Mouse (Mus musculus): ENCODE data around the gene Eps15l1. TPM values are rescaled to one million over a fixed set of nuclear protein-coding genes. Genes with fewer than 3 reads are reported as not detected.

Eps15l1 gene
- total RNA-seq, 2 experiments from 2014 or later, result 58.9 to 72.2 TPM

DNA sequence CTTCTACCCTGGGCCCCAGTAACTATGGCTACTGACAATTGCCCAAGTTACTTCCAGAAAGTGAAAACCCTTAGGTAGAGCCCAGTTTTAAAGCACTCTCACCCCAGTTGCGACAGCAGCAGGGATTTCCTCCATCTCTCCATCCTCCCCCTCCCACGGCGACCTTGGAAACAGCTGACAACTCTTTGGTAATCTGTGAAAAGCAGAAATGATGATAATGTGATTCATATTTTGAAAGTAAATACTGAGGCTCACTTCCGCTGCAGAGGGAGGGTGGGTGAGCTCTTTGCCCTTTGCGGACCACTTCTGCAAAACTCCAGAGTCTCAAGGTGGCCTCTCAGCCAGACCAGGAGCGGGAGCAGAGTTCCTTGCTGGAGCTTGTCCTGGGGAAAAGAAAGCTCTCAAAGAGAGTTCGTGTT, 98.8 kb downstream of the Eps15l1 start:
- DNase-seq (ENCODE audit: extremely low spot score in 1 of 2, low spot score in 1 of 2), result no peak

DNA sequence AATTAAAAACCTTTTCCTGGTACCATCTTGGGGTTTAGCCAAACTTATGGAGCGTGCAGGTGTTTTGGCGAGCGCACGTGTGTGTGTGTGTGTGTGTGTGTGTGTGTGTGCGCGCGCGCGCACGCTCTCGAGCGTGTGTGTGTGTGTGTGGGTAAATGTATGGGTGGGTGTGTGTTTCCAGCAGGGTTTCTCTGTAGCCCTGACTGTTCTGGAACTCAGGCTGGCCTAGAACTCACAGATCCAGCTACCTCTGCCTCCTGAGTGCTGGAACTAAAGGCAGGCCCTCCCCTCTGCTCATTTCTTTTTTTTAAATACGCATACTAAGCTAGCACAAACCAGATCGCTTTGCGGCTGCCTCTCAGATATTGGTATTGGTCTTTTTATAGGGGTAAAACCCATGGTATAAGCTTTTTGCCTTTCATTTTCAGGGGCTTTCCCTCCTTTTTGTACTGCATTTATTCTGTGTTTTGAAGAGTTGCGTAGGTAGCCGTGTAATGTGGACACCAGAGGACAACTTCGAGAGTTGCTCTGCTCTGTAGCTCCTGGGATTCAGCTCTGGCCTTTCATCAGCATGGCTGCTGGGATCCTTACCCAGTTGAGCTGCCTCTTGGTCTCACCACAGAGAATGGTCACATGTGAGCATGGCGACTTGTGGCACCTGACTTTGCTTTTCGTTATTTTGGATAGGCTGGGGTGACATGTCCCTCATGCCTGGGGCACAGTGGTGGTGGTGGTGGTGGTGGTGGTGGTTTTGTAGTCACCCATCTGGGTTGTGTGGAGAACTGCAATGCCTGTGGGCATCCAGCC, 99.4 kb downstream of the Eps15l1 start:
- DNase-seq (ENCODE audit: extremely low spot score in 1 of 2, low spot score in 1 of 2), result no peak

DNA sequence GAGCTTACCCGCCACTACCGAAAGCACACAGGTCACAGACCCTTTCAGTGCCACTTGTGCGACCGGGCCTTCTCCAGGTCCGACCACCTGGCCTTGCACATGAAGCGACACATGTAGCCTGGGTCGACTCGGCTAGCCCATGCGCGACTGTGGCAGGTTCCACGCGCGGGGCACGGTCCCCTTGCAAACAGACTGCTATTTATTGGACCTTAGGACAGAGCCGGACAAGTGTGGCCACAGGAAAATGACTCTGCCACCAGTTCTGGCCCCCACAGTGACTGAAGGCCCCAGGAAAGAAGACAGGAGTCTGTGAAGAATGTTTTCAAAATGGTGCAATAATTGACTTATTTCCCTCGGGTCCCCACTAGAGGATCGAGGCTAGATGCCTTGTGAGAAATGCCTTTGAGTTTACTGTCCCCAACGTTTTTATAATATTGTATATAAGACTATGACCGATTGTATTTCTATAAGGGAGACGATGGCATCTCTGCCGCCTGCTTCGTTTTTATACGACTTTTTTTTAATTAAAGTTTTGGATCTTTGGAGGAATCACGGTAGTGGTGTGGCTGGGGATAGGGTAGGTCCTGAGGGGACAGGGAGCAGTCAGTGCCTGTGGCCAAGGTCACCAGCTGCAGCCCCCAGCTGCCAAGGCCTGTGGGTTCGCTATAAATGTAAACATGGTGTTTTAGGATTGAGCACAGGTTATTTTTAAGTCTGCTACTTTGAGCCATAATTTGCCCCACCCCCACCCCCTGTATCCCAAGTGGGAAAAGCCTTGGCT, 100.3 kb downstream of the Eps15l1 start:
- no peak for DNase-seq (ENCODE audit: extremely low spot score in 1 of 2, low spot score in 1 of 2)

DNA sequence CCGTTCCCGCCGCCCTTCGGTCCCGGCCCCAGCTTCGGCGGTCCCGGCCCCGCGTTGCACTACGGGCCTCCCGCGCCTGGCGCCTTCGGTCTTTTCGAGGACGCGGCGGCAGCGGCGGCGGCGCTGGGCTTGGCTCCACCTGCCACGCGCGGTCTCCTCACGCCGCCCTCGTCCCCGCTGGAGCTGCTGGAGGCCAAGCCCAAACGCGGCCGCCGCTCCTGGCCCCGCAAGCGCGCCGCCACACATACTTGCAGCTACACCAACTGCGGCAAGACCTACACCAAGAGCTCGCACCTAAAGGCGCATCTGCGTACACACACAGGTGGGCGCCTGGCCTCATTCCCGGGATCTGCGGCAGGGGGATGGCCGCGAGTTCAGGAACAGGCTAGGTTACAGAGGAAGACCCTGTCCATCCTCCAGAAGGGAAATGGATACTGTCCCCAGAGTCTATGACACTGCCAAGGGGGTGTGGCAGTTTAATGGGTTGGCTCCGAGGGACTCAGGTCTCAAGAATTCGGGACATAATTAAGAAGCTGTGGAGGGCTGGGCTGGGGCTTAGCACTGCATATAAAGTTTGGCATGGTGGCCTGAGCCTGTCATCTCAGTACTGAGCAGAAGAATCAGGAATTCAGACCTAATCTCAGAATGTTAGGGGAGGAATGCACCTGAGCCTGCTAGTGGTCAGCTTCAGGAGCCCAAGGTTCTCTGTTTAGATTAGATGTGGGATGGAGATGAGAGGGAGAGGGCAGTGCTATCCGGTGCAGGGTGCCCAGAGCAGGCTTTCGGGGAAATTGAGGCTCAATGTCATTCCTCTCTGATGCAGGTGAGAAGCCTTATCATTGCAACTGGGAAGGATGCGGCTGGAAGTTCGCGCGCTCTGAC, 101.1 kb downstream of the Eps15l1 start:
- DNase-seq (ENCODE audit: extremely low spot score in 1 of 2, low spot score in 1 of 2), result no peak

DNA sequence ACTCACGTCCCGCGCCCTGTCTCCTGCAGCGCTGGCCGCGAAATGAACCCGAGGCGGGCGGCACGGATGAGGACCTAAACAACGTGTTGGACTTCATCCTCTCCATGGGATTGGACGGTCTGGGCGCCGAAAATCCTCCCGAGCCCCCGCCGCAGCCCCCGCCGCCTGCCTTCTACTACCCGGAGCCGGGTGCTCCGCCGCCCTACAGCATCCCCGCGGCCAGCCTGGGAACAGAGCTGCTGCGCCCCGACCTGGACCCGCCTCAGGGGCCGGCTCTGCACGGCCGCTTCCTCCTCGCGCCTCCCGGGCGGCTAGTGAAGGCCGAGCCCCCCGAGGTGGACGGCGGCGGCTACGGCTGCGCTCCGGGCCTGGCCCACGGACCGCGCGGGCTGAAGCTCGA, 101.9 kb downstream of the Eps15l1 start:
- DNase-seq (ENCODE audit: extremely low spot score in 1 of 2, low spot score in 1 of 2), result no peak

DNA sequence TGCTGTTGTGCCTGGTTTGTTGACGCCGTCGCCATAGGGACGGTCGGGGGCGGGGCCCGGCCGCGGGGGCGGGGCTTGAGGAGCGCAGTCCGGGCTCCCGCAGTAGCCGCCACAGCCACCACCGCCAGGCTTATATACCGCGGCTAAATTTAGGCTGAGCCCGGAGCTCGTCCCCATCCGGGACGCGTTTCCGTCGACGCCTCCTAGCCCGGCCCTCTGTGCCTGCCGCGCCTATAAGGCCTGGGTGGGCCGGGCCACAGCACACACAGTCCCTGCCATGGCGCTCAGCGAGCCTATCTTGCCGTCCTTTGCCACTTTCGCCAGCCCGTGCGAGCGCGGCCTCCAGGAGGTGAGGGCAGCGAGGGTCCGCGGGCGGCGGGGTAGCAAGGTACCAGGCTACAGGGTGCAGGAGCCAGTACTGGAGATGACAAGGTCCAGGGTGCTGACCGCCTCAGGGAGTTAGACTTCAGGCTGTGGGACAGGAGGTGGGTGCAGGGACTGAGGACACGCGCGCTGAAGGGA, 102.4 kb downstream of the Eps15l1 start, which contains the start of gene Klf2:
Gene Klf2 (plus strand): TSS at position 233 of the 522 bp plus-strand sequence.
- DNase-seq (ENCODE audit: extremely low spot score in 1 of 2, low spot score in 1 of 2), result peak; percentile 68 to 70

DNA sequence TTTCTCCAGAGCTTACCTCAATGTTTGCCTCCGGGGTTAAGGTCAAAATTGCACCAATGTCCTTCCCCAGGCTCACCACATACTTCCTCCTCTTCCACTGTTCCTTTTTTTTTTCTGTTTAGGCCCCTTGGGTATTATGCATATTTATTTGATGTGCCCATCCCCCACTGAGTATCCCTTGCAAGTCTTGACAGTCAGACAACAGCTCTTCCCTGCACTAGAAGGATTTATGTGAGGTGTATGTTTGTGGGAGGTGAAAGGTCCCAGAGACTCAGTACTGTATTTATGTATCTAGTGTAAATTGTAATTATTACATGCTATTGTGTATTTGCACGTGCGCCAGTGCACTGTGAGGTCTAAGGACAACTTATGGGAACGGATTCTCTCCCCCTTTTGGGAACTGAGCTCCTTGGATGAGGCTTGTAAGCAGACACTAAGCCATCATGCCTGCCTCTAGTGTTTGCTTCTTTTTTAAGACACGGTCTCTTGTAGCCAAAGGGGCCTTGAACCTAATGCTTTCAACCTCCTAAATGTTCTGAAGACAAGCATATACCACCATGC, 103.4 kb downstream of the Eps15l1 start:
- no peak for DNase-seq (ENCODE audit: extremely low spot score in 1 of 2, low spot score in 1 of 2)

DNA sequence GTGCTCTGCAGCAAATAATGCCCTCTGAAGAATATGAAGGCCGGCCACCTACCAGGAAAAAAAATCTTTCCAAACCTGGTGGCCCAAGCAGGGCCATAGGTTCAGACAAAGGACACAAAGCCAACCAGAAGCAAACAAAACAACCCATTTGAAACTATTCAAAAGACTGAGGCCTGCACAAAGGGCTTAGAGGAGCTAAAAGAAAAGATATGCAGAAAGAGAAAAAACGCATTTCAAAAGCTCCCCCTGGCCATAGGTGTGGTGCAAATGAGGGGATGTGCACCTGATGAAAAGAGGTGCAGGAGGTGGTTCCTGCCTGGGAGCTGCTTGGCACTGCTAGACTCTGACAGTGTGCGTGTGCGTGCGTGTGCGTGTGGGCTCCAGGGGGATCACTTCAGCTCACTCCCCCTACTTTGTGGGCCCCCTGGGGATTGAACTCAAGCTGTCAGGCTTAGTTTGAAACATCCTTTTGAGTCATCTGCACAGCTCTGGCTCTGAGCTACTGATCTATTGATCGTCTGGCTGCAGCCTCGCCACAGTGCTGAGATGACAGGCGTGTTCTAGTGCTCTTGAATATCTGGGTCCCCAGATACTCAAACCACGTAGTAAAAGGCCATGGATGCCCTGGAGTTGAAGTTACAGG, 105.1 kb downstream of the Eps15l1 start:
- DNase-seq (ENCODE audit: extremely low spot score in 1 of 2, low spot score in 1 of 2), result no peak

DNA sequence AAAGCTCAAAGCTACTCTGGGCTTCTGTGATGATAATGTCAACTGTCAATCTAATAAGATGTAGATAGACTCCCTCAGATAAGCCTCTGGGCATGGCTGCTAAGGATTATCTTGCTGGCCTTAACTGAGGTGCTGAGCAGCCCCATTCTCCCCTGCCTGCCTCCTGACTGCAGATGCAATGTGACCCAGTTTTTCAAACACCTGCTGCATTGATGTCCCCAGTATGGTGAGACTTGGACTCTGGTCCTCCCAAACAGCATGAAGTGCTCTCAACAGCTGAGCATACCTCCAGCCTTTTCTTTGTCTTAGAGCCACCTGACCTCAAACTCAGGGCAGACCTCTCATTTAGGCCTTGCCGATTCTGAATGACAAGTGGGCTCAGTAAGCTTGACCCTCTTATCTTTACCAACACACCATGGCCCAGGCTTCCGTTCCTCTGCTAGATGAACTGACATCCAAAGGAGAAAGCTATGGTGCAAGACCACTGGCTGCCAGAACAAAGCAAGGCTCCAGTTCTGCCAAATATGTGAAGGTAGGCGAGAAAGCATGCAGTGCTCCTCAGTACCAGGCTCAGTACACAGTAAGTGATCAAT, 108.2 kb downstream of the Eps15l1 start:
- DNase-seq (ENCODE audit: extremely low spot score in 1 of 2, low spot score in 1 of 2), result no peak

DNA sequence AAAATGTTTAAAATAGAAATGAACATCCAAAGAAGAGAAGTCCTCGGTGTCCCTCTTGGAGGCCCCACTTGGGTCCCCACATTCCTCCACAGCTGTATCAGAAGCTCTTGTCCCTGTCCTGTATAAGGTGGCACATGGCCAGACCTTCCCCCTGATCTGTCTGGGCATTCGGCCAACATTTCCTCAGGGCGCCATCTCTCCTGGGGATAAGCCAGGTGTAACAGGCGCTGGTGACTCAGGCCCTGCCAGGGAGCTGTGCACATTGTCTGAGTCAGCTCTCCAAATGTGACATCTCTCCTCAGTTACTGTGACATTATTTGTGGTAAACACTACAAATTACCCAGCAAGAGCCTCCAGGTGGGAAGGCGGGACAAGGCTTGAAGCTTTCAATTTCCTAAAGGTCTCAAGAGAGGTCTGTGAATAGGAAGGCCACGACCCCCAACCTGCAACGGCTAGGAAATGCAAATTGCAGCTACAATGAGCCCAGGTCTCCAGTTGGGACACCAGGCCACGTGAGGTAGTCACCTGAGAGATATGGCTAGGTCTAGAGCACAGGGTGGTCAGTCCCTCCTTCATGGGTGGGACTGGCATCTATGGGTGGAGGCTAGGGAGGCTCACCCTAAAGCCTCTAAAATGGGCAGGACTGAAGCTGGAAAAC, 110.3 kb downstream of the Eps15l1 start:
- peak in 1 of 2 experiments; percentile 48 for DNase-seq (ENCODE audit: extremely low spot score in 1 of 2, low spot score in 1 of 2)

DNA sequence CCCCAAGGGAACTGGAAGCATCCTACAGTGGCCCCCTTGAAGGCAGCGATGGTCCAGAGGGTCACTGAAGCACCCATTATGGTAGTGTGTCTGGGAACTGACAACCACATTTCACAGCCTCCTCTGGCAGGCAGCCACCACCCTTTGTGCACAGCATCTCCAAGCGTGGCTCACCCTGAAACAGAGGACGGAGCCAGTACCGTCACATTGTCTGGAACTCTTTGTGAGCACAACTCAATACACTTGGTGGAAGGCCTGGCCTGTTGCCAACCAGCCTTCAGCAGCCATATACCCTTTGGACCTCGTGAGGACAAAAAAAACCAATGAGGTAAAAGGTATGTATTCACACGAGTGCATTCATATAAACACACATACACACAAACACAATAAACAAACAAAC, 113.0 kb downstream of the Eps15l1 start:
- DNase-seq (ENCODE audit: extremely low spot score in 1 of 2, low spot score in 1 of 2), result no peak

DNA sequence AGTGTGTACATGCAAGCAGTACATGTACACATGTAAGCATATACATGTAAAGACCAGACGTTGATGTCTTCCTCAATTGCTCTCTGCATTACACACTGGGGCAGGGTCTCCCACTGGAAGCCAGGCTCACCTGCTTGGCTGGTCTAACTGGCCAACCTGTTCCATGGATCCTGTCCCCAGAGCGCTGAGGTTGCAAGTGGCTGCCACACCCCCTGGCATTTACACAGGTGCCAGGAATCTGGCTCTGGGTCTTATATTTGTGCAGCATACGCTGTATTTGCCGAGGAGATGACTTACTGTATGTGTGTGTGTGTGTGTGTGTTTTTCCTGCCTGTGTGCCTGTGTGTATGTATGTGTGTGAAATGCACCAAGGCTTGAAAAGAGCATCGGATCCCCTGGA, 114.3 kb downstream of the Eps15l1 start:
- DNase-seq (ENCODE audit: extremely low spot score in 1 of 2, low spot score in 1 of 2), result no peak

DNA sequence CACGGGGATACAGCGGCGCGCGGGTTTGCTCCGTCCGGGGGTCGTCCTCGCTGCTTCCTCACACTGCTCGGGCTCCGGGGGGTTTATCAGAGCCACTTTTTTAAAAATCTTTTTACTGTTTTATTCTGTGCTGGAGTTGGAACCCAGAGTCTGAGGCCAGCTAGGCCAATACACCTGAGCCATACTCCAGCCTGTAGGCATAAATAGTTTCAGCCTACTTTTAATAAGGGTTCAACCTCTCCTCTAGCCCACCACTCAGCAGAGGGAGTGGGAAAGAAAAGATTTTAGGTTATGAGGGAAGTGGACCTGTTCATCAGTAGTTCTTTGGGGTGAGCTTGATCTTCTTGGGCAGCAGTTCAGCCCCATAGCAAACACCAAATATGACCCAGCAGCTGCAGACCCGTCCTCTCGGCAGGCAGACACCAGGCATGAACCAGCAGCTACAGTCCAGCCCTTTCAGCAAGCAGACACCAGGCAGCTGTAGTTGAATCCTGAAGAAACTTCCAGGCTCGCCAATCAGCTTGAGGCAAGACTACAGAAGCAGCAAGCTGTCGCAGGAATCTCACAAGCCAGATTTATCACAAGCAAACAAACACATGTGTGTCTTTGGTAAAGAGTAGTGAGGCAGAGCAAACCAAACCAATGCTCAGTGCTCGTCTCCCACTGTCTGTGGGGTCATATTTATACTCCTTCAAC, 115.9 kb downstream of the Eps15l1 start, which contains the start of gene Gm10282:
Gene Gm10282 (minus strand): TSS at position 51 of the 696 bp plus-strand sequence.
- DNase-seq (ENCODE audit: extremely low spot score in 1 of 2, low spot score in 1 of 2), result no peak

DNA sequence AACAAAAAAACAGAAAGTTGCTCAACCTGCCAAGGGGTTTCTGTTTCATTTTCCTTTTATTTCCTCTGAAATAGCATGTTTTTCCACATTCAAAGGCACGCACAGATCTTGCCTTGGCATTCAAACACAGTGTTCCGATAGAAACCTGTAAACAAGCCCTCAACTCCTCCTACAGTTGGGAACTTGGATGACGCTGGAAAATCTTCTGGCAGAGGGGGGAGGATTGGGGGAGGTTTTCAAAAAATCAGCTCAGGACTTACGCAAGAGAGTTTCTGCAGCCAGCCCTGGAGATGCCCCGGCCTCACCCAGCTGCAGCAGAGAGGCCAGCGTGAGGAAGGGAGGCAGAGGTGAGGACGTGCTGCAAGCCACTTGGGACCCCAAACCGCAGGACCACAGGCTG, 117.6 kb downstream of the Eps15l1 start:
- DNase-seq (ENCODE audit: extremely low spot score in 1 of 2, low spot score in 1 of 2), result no peak

DNA sequence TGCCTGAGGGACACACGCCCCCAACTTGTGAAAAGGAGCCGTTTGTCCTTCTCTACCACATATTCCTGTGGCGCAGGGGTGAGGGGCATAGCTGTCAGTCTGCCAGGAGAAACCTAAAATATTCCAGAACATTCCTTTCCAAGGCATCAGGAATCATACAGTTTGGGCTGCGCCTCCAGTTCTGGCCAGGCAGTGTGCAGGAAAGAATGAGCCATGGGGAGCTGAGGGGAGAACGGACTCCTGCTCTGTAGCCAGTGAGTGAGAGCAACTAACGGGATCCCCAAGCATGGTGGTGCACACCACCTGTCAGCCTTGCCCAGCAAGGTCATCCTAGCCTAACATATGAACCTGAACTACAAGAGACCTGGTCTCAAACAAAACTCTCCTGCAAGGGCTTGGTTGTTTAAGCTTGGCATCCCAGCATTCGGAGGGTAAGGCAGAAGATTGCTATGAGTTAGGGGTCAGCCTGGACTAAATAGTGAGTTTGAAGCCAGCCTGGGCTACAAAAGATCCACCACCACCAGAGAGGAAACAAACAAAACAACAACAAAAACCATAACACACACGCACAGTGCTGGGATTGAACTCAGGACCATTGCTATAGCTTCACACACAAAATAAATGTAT, 118.2 kb downstream of the Eps15l1 start:
- DNase-seq (ENCODE audit: extremely low spot score in 1 of 2, low spot score in 1 of 2), result no peak

DNA sequence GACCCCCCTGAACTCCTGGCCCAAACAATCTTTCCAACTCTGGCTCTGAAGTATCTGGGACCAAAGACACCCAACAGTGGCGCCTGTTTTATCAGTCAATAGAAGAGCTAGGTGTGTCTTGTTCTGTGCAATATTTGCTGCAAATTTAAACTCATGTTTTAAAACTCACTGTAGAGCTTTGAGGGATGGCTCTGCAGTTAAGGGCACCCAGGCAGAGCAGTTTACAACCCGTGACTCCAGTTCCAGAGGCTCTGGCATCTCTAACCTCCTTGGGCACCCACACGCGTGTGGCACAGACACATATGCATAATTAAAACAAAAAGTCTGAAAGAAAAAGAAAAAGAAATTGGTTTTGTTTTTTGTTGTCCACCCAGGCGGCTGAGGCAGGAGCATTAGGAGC, 119.8 kb downstream of the Eps15l1 start:
- DNase-seq (ENCODE audit: extremely low spot score in 1 of 2, low spot score in 1 of 2), result no peak

DNA sequence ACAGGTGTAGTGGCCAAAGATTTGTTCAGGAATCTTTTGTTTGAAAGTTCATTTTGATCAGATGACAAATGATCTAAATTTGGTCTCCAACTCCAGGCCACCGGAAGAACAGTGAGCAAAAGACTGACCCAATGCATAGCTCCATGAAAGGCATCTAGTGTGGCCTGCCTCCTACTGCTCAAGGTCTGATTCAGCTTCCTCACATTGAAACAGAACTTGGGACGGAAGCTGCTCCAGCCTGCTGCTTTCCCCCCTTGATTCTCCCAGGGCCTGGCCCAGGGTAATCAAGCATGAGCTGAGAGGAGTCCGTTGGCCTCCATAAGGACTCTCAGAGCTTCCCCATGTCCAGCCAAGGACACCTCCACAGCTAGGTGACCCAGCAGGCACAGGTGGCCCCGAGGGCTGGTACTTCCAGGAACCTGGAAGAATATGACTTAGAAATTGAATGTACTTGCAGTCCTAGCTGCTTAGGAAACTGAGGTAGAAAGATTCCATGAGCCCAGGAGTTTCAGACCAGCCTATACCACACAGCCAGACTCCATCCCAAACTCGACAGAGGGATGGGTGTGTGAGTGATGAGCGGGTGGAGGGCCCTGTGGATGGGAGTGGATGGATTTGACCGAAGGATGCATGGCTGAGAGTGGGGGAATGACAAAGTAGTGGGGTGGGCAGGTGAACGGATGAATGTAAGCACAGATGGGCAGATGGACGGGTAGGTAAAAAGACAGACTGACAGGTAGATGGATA, 120.4 kb downstream of the Eps15l1 start:
- DNase-seq (ENCODE audit: extremely low spot score in 1 of 2, low spot score in 1 of 2), result no peak
